Mouse (Mus musculus) cerebellum, postnatal 10 days (tissue): Measurements from ENCODE around the gene Gjb2.

Experiments
- DNase-seq, 2 experiments: peaks; one replicate each; pipeline ENCODE4 v3.0.0; 2021; ENCODE audit warnings: mixed read lengths in 2 of 2

The Gjb2 gene

GRCm38 (mm10) chr14:57066053-57066452 is 38.4 kb downstream of the Gjb2 start:
- no peak for DNase-seq

GRCm38 (mm10) chr14:57060052-57060451 is 44.5 kb downstream of the Gjb2 start:
- DNase-seq, result peak; percentile 71 to 75

GRCm38 (mm10) chr14:57057563-57058321 is 46.8 kb downstream of the Gjb2 start, which contains the start of gene Gja3:
TSS of gene Gja3 (minus strand) at chr14:57058100.
- DNase-seq, result peak; percentile 38 to 71

GRCm38 (mm10) chr14:57057204-57057562 is 47.3 kb downstream of the Gjb2 start:
- DNase-seq, result no peak

DNA sequence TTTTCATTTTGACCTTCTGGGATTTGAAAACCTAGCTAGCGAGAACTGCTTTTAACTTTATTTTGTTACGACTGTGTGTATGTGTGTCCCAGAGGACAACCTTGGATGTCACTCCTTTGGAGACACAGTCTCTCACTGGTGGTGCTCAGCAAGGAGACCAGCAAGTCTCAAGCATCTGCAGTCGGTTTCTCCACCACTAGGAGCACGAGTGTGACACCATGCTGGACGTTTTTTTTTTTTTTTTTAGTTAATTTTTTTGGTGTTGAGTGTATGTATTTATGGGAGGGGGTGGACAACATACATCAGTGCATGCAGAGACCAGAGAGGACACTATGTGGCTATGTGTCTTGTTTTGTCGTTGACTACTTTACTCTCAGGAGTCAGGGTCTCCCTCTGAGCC is 51.8 kb downstream of the Gjb2 start:
- DNase-seq, result no peak
